Mouse (Mus musculus): Measurements from ENCODE around the gene Asap2. TPM values are rescaled to one million over a fixed set of nuclear protein-coding genes. Genes with fewer than 3 reads are reported as not detected.
A peak's percentile ranks its signal among the peaks of the same experiment; 100 is the strongest.

Asap2 gene
- polyA plus RNA-seq, 1 experiment from 2014 or later: 16.7 TPM

DNA sequence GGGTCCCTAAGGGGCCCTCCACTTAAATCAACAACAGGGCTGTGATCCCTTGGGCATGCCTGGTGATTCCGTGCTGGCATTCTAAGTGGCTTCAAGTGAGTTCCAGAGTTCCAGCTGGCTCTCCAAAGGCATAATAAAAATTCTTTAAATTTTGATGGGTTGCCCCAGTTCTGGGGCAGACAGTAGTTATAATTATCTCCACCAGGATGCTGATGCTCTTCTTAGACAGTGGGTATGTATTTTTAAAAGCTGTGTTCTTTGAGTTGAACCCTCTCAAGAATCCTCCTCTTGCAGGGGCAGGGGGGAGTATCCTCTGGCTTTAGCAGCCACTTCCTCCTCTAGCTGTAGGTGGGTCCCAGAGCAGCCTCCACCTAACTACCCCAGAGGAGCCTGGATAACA is 230.3 kb downstream of the Asap2 start:
- H3K27ac ChIP-seq (replicated peaks; ENCODE audit: low read depth, low read length): no peak overlapping the region
- no peaks in the 10 kb centered on the region for H3K9me3 ChIP-seq (ENCODE audit: control insufficient read depth, low read length)
- WGBS: 75% methylated on average over 1 of the region's 1 CpGs
- H3K4me1 ChIP-seq (ENCODE audit: control insufficient read depth, insufficient read depth, low read length): no peaks in the 10 kb centered on the region
- no peak for ATAC-seq (ENCODE audit: low FRiP score, low TSS enrichment)
- H3K36me3 ChIP-seq (ENCODE audit: control insufficient read depth, insufficient read depth, low read length): peaks cover 53% of the 10 kb centered on the region
- H3K4me3 ChIP-seq (replicated peaks; ENCODE audit: low read depth, low read length): no peak overlapping the region
- DNase-seq: no peak
- no peak overlapping the region for H3K4me2 ChIP-seq (ENCODE audit: low read length)
- no peaks in the 10 kb centered on the region for H3K27me3 ChIP-seq (ENCODE audit: control insufficient read depth, insufficient read depth, low read length)
- no peak overlapping the region for H3K9ac ChIP-seq (replicated peaks; ENCODE audit: low read length)

DNA sequence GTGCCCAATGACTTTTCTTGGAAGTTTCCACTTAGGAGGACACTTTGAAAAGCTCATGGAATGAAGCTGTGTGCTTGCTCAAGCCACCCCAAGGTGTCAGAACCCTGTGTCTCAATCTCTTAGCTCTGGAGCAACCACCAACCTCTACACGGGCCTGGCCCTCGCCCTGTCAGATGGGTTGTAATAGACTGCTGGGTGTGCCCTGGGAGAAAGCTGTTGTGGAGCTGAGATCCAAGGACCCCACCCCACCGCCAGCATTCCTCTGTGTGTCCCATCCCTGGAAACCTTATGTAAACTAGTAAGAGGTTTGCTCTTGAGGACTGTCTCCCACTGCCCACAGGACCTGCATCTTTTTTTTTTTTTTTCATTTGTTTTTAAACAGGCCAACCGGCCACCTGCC is 233.7 kb downstream of the Asap2 start:
- H3K9ac ChIP-seq (replicated peaks; ENCODE audit: low read length): no peak overlapping the region
- DNase-seq (no peak), ATAC-seq (ENCODE audit: low FRiP score, low TSS enrichment) (no peak)
- H3K4me2 ChIP-seq (ENCODE audit: low read length): no peak overlapping the region
- H3K27me3 ChIP-seq (ENCODE audit: control insufficient read depth, insufficient read depth, low read length): no peaks in the 10 kb centered on the region
- no peak overlapping the region for H3K4me3 ChIP-seq (replicated peaks; ENCODE audit: low read depth, low read length)
- no peak overlapping the region for H3K27ac ChIP-seq (replicated peaks; ENCODE audit: low read depth, low read length)
- 0 out of 2 replicates have a peak, but pooled peaks cover 5% of the 10 kb centered on the region for H3K4me1 ChIP-seq (ENCODE audit: control insufficient read depth, insufficient read depth, low read length)
- no peaks in the 10 kb centered on the region for H3K9me3 ChIP-seq (ENCODE audit: control insufficient read depth, low read length)
- peaks cover 29% of the 10 kb centered on the region for H3K36me3 ChIP-seq (ENCODE audit: control insufficient read depth, insufficient read depth, low read length)
- 92% methylated on average over 4 of the region's 4 CpGs for WGBS

DNA sequence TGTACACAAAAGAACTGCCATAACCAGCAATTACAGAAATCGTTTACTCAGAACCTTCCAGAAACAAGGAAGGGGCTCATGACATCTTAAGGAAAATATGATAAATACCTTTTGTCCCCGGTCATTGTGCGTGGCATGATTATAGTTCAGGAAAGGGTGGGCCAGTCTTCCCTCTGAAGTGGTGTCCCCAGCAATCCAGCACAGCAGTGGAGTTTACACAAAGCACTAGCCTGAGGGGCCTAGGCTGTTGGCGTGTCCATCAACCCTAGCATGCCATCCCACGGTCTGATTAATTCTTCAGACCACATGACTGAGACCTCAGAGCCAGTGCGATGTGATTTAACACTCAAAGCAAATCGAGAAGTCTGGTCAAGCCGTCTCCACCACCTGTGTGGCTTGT is 235.1 kb downstream of the Asap2 start:
- H3K4me1 ChIP-seq (ENCODE audit: control insufficient read depth, insufficient read depth, low read length): 0 out of 2 replicates have a peak, but pooled peaks cover 5% of the 10 kb centered on the region
- H3K9ac ChIP-seq (replicated peaks; ENCODE audit: low read length): no peak overlapping the region
- WGBS: 76% methylated on average over 8 of the region's 8 CpGs
- H3K9me3 ChIP-seq (ENCODE audit: control insufficient read depth, low read length): no peaks in the 10 kb centered on the region
- H3K27me3 ChIP-seq (ENCODE audit: control insufficient read depth, insufficient read depth, low read length): no peaks in the 10 kb centered on the region
- H3K4me3 ChIP-seq (replicated peaks; ENCODE audit: low read depth, low read length): no peak overlapping the region
- H3K27ac ChIP-seq (replicated peaks; ENCODE audit: low read depth, low read length): no peak overlapping the region
- H3K4me2 ChIP-seq (ENCODE audit: low read length): no peak overlapping the region
- ATAC-seq (ENCODE audit: low FRiP score, low TSS enrichment) (no peak; the same call in 1 of the 2 replicates), DNase-seq (peak; percentile 23)
- H3K36me3 ChIP-seq (ENCODE audit: control insufficient read depth, insufficient read depth, low read length): peaks cover 36% of the 10 kb centered on the region

DNA sequence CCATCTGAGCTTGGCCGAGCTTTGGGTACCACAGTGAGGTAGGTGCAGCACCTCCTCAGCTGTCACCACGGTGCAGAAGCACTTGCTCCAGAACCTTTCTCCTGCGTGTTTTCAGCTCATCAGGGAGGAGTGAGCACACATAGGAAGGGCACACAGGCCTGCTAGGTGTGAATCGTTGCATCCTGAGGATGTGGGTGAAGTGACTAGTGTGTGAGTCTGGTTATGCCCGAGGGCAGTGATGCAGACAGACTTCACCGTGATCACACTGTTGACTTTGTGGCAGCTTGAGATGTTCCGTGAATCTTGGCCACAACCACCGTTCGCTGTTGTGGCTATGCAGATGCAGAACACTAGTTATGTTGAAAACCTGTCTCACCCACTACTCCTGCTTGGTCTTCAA is 236.1 kb downstream of the Asap2 start:
- no peak overlapping the region for H3K4me2 ChIP-seq (ENCODE audit: low read length)
- no peak overlapping the region for H3K9ac ChIP-seq (replicated peaks; ENCODE audit: low read length)
- no peaks in the 10 kb centered on the region for H3K9me3 ChIP-seq (ENCODE audit: control insufficient read depth, low read length)
- no peak overlapping the region for H3K27ac ChIP-seq (replicated peaks; ENCODE audit: low read depth, low read length)
- H3K4me1 ChIP-seq (ENCODE audit: control insufficient read depth, insufficient read depth, low read length): 0 out of 2 replicates have a peak, but pooled peaks cover 5% of the 10 kb centered on the region
- H3K4me3 ChIP-seq (replicated peaks; ENCODE audit: low read depth, low read length): no peak overlapping the region
- ATAC-seq (ENCODE audit: low FRiP score, low TSS enrichment) (no peak), DNase-seq (no peak)
- WGBS: 93% methylated on average over 9 of the region's 9 CpGs
- no peaks in the 10 kb centered on the region for H3K27me3 ChIP-seq (ENCODE audit: control insufficient read depth, insufficient read depth, low read length)
- peaks cover 36% of the 10 kb centered on the region for H3K36me3 ChIP-seq (ENCODE audit: control insufficient read depth, insufficient read depth, low read length)

DNA sequence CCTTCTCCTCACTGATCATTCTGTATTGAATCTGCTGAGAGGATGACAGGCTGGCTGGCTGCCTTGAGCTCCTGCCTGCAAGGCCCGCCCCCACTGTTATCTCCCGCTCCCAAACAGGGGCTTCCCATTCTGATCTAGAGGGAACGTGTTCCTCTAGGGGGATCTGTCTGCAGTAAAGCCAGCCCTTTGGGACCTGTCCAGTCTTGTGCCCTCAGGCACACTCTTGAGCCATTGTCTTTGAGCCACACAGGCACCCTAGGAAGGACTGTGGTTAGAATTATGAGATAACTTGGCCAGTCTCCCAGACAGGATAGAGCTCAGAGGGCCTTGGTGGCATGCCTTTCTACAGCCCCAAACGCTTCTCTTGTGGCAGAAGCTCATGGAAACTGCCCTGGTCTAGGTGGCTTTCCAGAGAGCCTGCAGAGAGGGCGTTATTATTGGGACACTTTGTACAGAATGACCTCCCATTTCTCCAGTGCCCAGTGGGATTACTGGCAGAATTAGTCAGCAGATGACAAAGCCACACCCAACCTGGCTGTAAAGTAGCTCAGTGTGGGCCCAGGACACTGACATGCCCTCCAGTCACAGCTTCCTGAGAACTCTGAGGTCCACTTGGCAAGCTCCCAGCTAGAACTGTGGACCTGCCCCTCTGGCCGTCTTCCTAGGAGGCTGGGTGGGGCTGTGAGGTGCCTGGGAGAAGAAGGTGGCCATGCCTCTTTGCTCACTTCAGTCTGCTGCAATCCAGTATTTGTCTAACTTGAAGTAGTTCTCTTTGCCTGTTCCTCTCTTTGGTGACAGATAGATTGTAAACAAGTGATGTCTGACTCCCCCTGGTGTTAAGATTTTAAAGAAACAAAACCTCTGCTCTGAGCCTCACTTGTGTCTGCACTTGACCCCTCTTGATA is 237.1 kb downstream of the Asap2 start:
- 68% methylated on average over 6 of the region's 6 CpGs for WGBS
- Histone ChIP-seq H3K4me1 (ENCODE audit: control insufficient read depth, insufficient read depth, low read length) (0 out of 2 replicates have a peak, but pooled peaks cover 5% of the 10 kb centered on the region), H3K27me3 (ENCODE audit: control insufficient read depth, insufficient read depth, low read length) (no peaks in the 10 kb centered on the region), H3K9me3 (ENCODE audit: control insufficient read depth, low read length) (no peaks in the 10 kb centered on the region), H3K27ac (replicated peaks; ENCODE audit: low read depth, low read length) (0 out of 2 replicates have a peak overlapping the region, but pooled peaks have one; percentile 32), H3K4me2 (ENCODE audit: low read length) (no peak overlapping the region), H3K4me3 (replicated peaks; ENCODE audit: low read depth, low read length) (no peak overlapping the region), H3K36me3 (ENCODE audit: control insufficient read depth, insufficient read depth, low read length) (peaks cover 33% of the 10 kb centered on the region), H3K9ac (replicated peaks; ENCODE audit: low read length) (no peak overlapping the region)
- peak; percentile 65 for DNase-seq
- ATAC-seq (ENCODE audit: low FRiP score, low TSS enrichment): peak; percentile 19

DNA sequence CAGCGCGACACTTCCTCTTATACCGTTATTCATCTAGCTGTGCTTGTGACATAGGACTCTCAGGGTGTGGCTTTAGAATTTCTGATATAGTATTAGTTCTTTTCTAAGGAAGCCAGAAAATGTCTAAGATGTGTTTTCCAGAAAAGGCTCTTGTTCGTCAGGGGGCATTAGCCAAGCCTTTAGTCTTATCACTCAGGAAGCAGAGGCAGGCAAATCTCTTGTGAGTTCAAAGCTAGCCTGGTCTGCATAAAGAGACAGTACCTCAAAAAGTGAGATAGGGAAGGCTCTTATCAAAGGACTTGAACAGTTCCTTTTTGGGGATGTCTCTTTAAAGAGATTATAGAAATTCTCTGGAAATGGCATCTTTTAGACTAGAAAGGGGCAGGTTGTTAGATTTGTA is 238.4 kb downstream of the Asap2 start:
- H3K4me3 ChIP-seq (replicated peaks; ENCODE audit: low read depth, low read length): no peak overlapping the region
- no peak for ATAC-seq (ENCODE audit: low FRiP score, low TSS enrichment)
- no peak overlapping the region for H3K27ac ChIP-seq (replicated peaks; ENCODE audit: low read depth, low read length)
- H3K9me3 ChIP-seq (ENCODE audit: control insufficient read depth, low read length): no peaks in the 10 kb centered on the region
- H3K36me3 ChIP-seq (ENCODE audit: control insufficient read depth, insufficient read depth, low read length): peaks cover 33% of the 10 kb centered on the region
- no peak overlapping the region for H3K9ac ChIP-seq (replicated peaks; ENCODE audit: low read length)
- 96% methylated on average over 4 of the region's 4 CpGs for WGBS
- DNase-seq: no peak
- H3K4me1 ChIP-seq (ENCODE audit: control insufficient read depth, insufficient read depth, low read length): 0 out of 2 replicates have a peak, but pooled peaks cover 5% of the 10 kb centered on the region
- no peak overlapping the region for H3K4me2 ChIP-seq (ENCODE audit: low read length)
- no peaks in the 10 kb centered on the region for H3K27me3 ChIP-seq (ENCODE audit: control insufficient read depth, insufficient read depth, low read length)

DNA sequence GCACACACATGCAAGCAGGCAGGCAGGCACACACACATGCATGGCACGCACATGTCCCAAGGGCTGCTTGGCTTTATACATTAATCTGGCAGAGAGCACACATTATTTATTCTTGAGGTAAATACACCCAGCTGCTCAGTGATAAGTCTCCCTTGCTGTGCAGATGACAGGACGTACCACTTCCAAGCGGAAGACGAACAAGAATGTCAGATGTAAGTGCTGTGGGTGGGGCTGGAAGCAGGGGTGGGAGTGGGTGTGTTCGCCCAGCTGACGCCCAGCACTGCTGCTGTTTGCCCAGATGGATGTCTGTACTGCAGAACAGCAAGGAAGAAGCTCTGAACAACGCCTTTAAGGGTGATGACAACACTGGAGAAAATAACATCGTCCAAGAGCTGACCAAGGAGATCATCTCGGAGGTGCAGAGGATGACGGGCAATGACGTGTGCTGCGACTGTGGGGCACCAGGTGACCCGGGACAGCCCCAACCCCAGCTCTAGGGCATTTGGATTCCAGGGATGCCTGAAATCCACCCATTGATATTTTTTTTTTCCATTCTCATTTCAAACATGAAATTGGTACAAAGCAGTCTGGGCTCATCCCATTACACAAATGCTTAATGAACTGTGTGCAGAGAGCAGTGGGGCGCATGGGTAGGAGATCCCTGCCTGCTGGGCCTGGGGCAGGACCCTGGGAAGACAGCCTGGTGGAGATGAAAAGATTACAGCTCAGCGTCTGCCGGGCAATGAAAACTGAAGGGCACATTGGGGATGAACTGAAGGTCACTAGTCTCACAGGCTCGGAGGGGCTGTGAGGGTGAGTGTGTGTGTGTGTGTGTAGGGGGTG is 239.0 kb downstream of the Asap2 start:
- H3K27ac ChIP-seq (replicated peaks; ENCODE audit: low read depth, low read length): 0 out of 2 replicates have a peak overlapping the region, but pooled peaks have one; percentile 26
- no peak overlapping the region for H3K4me3 ChIP-seq (replicated peaks; ENCODE audit: low read depth, low read length)
- H3K4me2 ChIP-seq (ENCODE audit: low read length): no peak overlapping the region
- peaks cover 36% of the 10 kb centered on the region for H3K36me3 ChIP-seq (ENCODE audit: control insufficient read depth, insufficient read depth, low read length)
- H3K9me3 ChIP-seq (ENCODE audit: control insufficient read depth, low read length): no peaks in the 10 kb centered on the region
- ATAC-seq (ENCODE audit: low FRiP score, low TSS enrichment) (no peak), DNase-seq (peak; percentile 31)
- WGBS: 76% methylated on average over 17 of the region's 17 CpGs
- no peak overlapping the region for H3K9ac ChIP-seq (replicated peaks; ENCODE audit: low read length)
- 0 out of 2 replicates have a peak, but pooled peaks cover 5% of the 10 kb centered on the region for H3K4me1 ChIP-seq (ENCODE audit: control insufficient read depth, insufficient read depth, low read length)
- no peaks in the 10 kb centered on the region for H3K27me3 ChIP-seq (ENCODE audit: control insufficient read depth, insufficient read depth, low read length)

DNA sequence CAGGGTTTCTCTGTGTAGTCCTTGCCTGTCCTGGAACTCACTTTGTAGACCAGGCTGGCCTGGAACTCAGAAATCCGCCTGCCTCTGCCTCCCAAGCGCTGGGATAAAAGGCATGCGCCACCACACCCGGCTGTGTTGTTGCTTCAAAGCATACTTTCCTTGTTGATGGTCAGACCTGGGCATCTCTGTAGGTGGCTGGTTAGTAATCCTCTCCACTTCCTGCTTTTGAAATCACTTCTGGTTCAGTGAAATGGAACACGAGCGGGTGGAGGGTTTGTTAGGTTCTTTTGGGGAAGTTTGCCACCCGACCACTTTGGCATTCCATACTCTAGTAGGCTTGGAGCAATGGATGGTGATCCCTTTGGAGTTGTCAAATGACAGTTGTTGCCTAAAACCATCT is 243.5 kb downstream of the Asap2 start:
- Histone ChIP-seq H3K36me3 (ENCODE audit: control insufficient read depth, insufficient read depth, low read length) (peaks cover 66% of the 10 kb centered on the region), H3K4me2 (ENCODE audit: low read length) (no peak overlapping the region), H3K27me3 (ENCODE audit: control insufficient read depth, insufficient read depth, low read length) (no peaks in the 10 kb centered on the region), H3K9me3 (ENCODE audit: control insufficient read depth, low read length) (no peaks in the 10 kb centered on the region), H3K9ac (replicated peaks; ENCODE audit: low read length) (no peak overlapping the region), H3K27ac (replicated peaks; ENCODE audit: low read depth, low read length) (no peak overlapping the region), H3K4me3 (replicated peaks; ENCODE audit: low read depth, low read length) (no peak overlapping the region), H3K4me1 (ENCODE audit: control insufficient read depth, insufficient read depth, low read length) (no peaks in the 10 kb centered on the region)
- no peak for ATAC-seq (ENCODE audit: low FRiP score, low TSS enrichment)
- no peak for DNase-seq
- WGBS: 91% methylated on average over 7 of the region's 7 CpGs

All from midbrain, embryonic 14.5 days (tissue).